Mouse (Mus musculus) megakaryocyte, embryonic 14.5 days (primary cell): ENCODE measurements around the gene Gtpbp3.

Source experiments
- FLI1 ChIP-seq: IDR thresholded peaks from 2 replicates; pipeline ENCODE4 v1.6.1; 2012; ENCODE audit warnings: low read length, inconsistent platforms, mixed read lengths
- GATA1 ChIP-seq: IDR thresholded peaks from 3 replicates; pipeline ENCODE4 v1.6.1; 2012; ENCODE audit warnings: mixed read lengths, low read length, inconsistent platforms, borderline replicate concordance

- no peak for TF ChIP-seq GATA1
- no peak for TF ChIP-seq FLI1
Measured at GRCm38 (mm10) chr8:71460716-71461115, 27.2 kb upstream of the Gtpbp3 start.
